ENCODE assay signal across 22 mouse cellular contexts in genomic region chr11:44354860-44355470, GRCm38 (mm10). TPM values are rescaled to one million over a fixed set of nuclear protein-coding genes. Genes with fewer than 3 reads are reported as not detected.
"Had no signal": no experiment of that assay in that cellular context is flagged by ENCODE, and none has a peak within 500 bp of the region (broad histone marks: within the 10 kb centered on the region; RNA-seq: fewer than 3 reads in every experiment).

No protein-coding gene starts in this region.

- H3K9ac ChIP-seq: liver, embryonic 15.5 days; midbrain, embryonic 12.5 days; neural tube, embryonic 13.5 days had no signal

- DNase-seq: kidney, adult 8-10 months; kidney, postnatal 25 days; lung, adult 2 months; lung, postnatal 36 days; retina, postnatal 1 day; right cerebral cortex, postnatal 14 days; thymus, adult 18-20 months; thymus, postnatal 14 days had no signal

- H3K4me1 ChIP-seq: limb, embryonic 10.5 days; liver, embryonic 15.5 days; megakaryocyte, embryonic 14.5 days; midbrain, embryonic 12.5 days; neural tube, embryonic 13.5 days had no signal

- H3K4me3 ChIP-seq: limb, embryonic 10.5 days; liver, embryonic 15.5 days; megakaryocyte, embryonic 14.5 days; midbrain, embryonic 12.5 days; neural tube, embryonic 13.5 days had no signal

- H3K4me2 ChIP-seq: liver, embryonic 11.5 days; liver, embryonic 15.5 days; midbrain, embryonic 12.5 days; neural tube, embryonic 13.5 days had no signal

- H3K9me3 ChIP-seq: limb, embryonic 10.5 days; liver, embryonic 15.5 days; megakaryocyte, embryonic 14.5 days; midbrain, embryonic 12.5 days; neural tube, embryonic 13.5 days had no signal

- H3K27ac ChIP-seq: limb, embryonic 10.5 days; liver, embryonic 15.5 days; midbrain, embryonic 12.5 days; neural tube, embryonic 13.5 days; stomach, postnatal 0 days had no signal

- H3K27me3 ChIP-seq: liver, embryonic 15.5 days; megakaryocyte, embryonic 14.5 days; midbrain, embryonic 12.5 days; neural tube, embryonic 13.5 days had no signal

- H3K36me3 ChIP-seq: limb, embryonic 10.5 days; liver, embryonic 15.5 days; midbrain, embryonic 12.5 days; neural tube, embryonic 13.5 days had no signal

- ATAC-seq: lung, postnatal 0 days; midbrain, embryonic 16.5 days had no signal

RNA-seq across cellular contexts. Expression of gene Il12b, which starts 44.9 kb away (rescaled TPM):
- total RNA-seq: layer of hippocampus, adult 18-20 months; layer of hippocampus, postnatal 14 days; left cerebral cortex, adult 18-20 months; left cerebral cortex, postnatal 10 days had no signal
- polyA plus RNA-seq: limb, embryonic 10.5 days; liver, embryonic 11.5 days; liver, embryonic 15.5 days; midbrain, embryonic 12.5 days; midbrain, embryonic 16.5 days; neural tube, embryonic 13.5 days; small intestine, adult 2 months; stomach, postnatal 0 days had no signal
